Mouse (Mus musculus): ENCODE data around the gene Slf1. TPM values are rescaled to one million over a fixed set of nuclear protein-coding genes. Genes with fewer than 3 reads are reported as not detected.
"Not testable (repeated sequence)": the region's sequence is repeated elsewhere in the genome, so short reads cannot be mapped to it uniquely, and the experiment has no call there.

Gene Slf1
- total RNA-seq (2015; ENCODE audit: low replicate concordance) (8.2 and 9.4 TPM in 2 replicates), total RNA-seq (2017; ENCODE audit: low replicate concordance) (12.8 and 14.2 TPM in 2 replicates)

DNA sequence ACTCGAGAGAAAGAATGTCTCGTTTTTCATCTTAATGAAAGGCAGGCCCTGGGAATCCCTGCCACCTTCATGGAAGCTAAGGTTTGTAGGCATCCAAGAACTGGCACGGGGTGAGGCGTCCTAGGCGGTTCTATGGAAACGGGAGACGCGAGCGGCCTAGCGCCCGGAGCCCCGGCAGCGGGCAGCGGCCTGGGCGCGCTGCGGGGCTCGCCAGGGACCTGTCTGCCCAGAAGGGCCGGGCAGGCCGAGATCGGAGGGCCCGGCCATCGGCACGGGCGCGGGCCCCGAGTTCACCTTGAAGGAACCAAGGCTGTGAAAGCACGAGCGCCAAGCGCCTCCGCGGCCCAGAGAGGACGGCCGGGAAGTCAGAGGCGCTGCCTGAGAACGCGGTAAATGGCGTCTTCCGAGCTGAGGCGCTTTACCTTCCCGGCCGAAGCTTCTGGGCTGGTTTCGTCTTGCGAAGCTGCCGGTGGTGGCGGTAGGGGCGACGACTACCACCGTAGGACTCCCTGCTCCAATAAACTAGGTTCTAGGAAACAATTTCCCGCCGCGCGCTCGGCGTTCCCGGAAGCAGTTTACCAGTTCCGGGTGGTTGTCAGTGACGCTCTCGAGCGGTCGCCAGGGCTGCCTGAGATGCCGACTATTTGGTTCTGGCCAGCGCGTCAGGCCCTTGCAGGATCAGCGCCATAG lies at the start of gene Slf1, which contains the start of gene 2210408I21Rik:
Gene Slf1 (minus strand): TSS at position 543 of the 690 bp plus-strand sequence.
Gene 2210408I21Rik (plus strand): TSS at position 610 of the 690 bp plus-strand sequence.
- ATAC-seq (replicated peaks; ENCODE audit: low FRiP score, poor library complexity, severe bottlenecking) = peak; percentile 97

DNA sequence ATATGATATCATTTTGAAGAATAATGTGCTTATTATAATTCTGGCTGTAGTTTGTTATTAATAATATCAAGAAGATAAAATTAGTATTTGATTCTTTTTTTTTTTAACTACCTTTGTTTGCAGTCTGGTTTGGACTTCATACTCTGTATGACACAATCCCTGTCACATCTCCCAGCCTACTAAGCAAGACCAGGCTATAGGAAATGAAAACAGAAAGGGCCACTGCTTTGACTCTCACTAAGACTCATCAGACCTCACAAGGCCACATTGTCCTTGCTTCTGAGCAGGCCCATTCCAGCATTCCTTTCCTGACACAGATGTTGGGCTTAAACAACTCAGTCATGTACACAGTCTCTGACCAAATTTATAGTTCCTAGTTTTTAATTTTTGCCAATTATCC lies 42.7 kb upstream of the Slf1 start:
- ATAC-seq (replicated peaks; ENCODE audit: low FRiP score, poor library complexity, severe bottlenecking) = no peak

- no peak for ATAC-seq (replicated peaks; ENCODE audit: low FRiP score, poor library complexity, severe bottlenecking)
Measured at GRCm38 (mm10) chr13:77140890-77141289, 5.6 kb upstream of the Slf1 start.

- ATAC-seq (replicated peaks; ENCODE audit: low FRiP score, poor library complexity, severe bottlenecking) = peak; percentile 79
Measured at GRCm38 (mm10) chr13:77135621-77135981, 328 bp upstream of the Slf1 start.

DNA sequence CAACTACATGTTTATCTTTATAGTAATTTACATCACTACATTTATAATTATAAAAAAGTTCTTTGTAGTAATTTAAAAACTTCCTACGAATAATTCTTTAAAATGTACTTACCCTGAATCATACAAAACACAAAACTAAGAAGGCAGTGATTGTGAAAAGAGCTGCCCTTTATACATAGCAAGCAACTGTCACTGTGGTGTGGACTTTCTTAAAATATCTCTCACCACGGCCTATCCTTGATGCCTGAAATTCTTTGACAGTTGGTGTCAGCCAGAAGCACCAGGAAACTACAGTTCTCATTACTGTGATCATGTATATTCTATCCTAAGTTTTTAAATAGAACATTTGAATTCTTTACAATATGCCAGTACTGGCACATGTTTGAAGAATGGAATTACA lies 4.1 kb downstream of the Slf1 start:
- ATAC-seq (replicated peaks; ENCODE audit: low FRiP score, poor library complexity, severe bottlenecking) = no peak

DNA sequence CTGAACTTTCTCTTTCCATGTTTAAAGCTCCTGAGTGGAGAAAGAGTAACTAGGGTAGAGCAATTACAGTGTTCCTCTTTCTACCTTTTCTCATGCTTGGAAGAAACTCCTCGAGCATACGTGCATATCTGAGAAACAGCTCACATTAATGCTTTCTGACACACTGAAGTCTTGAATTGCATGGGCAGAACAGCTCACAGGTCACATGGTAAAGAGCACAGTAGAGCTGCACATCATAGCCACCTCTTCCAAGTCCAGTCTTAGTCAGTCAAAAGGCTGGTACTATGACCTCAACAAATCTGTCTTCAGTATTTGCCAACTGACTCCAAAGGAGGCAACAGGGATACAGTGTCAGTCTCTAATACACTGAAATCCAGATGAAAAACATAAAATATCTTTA lies 7.0 kb downstream of the Slf1 start:
- ATAC-seq (replicated peaks; ENCODE audit: low FRiP score, poor library complexity, severe bottlenecking) = no peak

DNA sequence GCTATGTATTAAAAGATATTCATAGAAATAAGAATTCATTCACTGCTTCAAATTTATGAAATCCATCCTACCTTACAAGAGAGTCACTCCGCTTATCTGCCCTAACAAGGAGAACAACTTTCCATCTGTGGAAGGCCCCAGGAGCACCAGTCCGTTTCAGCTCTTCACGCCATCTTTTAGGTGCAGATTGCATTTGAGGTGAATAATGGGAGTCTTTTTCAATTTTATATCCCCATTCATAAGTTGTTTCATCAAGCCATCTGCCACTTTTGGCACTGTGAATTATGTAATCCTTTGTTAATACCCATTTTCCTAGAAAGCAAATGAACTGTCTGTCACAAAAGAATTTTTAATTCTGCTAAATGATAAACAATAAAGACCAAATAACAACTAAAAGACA lies 10.1 kb downstream of the Slf1 start:
- ATAC-seq (replicated peaks; ENCODE audit: low FRiP score, poor library complexity, severe bottlenecking) = no peak

DNA sequence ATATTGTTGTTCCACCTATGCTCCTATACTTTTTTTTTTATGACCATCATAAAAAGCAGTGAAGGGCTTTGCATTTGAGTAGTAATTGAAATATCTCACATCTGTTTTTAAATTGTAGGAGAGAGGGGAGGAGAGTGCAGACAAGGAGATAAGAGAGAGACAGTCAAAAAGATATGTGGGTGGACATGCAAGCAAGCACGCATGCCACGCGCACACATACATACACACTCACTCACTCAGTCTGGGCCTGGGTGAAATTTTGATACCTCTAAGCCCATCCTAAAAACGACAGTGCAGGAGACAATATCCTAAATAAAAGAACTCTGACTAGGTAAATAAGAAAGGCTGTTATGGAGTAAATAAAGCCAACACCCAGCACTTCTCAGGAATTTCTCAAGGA lies 16.6 kb downstream of the Slf1 start:
- ATAC-seq (replicated peaks; ENCODE audit: low FRiP score, poor library complexity, severe bottlenecking) = no peak

DNA sequence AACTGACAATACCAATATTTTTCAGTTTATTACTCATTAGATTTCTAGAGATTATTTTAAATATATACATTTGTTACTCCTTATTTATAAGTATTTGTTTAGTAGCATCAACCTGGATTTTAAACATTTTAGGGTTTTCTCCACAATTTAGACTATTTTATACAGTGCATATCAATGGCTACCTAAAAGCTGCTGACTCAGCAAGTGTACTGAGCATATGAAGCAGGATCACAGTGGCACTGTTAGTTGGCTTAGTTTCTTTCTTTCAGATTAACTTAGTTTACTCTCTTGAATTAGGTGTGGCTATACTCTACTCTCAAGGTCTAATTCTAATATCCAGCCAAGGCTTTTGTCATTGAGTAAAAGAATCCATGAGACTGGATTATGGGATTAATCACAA lies 27.5 kb downstream of the Slf1 start:
- ATAC-seq (replicated peaks; ENCODE audit: low FRiP score, poor library complexity, severe bottlenecking) = no peak

DNA sequence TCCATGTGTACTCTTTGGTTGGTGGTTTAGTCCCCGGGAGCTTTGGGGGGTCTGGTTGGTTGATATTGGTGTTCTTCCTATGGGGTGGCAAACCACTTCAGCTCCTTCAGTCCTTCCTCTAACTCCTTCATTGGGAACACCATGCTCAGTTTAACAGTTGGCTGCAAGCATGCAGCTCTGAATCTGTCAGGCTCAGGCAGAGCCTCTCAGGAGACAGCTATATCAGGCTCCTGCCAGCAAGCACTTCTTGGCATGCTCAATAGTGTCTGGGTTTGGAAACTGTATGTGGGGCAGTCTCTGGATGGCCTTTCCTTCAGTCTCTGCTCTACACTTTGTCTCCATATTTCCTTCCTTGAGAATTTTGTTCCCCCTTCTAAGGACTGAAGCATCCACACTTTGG lies 42.4 kb downstream of the Slf1 start:
- ATAC-seq (replicated peaks; ENCODE audit: low FRiP score, poor library complexity, severe bottlenecking) = not testable (repeated sequence)

- no peak for ATAC-seq (replicated peaks; ENCODE audit: low FRiP score, poor library complexity, severe bottlenecking)
Measured at GRCm38 (mm10) chr13:77072030-77072429, 63.2 kb downstream of the Slf1 start.

DNA sequence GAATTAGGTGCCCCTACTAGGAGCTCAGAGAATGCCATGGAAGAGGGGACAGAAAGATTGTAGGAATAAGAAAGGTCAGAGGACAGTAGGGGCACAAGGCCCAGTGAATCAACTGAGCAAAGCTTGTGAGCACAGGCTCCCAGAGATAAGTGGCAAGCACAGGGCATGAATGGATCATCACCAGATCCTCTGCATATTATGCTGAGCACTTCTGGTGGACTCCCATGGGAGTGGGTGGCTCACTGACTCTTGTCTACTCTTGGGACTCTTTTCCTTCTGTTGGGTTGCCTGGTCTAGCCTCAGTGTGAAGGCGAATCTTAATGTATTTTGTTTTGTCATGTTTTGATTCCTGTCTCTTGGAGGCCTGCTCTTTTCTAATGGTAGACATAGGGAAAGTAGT lies 66.4 kb downstream of the Slf1 start:
- no peak for ATAC-seq (replicated peaks; ENCODE audit: low FRiP score, poor library complexity, severe bottlenecking)

GRCm38 (mm10) chr13:77063221-77063620 lies 72.1 kb downstream of the Slf1 start:
- no peak for ATAC-seq (replicated peaks; ENCODE audit: low FRiP score, poor library complexity, severe bottlenecking)

- no peak for ATAC-seq (replicated peaks; ENCODE audit: low FRiP score, poor library complexity, severe bottlenecking)
Measured at GRCm38 (mm10) chr13:77049736-77050135, 85.5 kb downstream of the Slf1 start.

- no peak for ATAC-seq (replicated peaks; ENCODE audit: low FRiP score, poor library complexity, severe bottlenecking)
Measured at GRCm38 (mm10) chr13:77048461-77048860, 86.8 kb downstream of the Slf1 start.

- no peak for ATAC-seq (replicated peaks; ENCODE audit: low FRiP score, poor library complexity, severe bottlenecking)
Measured at GRCm38 (mm10) chr13:77047179-77047931, 87.9 kb downstream of the Slf1 start.

GRCm38 (mm10) chr13:77046416-77046815 lies 88.9 kb downstream of the Slf1 start:
- ATAC-seq (replicated peaks; ENCODE audit: low FRiP score, poor library complexity, severe bottlenecking) = no peak

DNA sequence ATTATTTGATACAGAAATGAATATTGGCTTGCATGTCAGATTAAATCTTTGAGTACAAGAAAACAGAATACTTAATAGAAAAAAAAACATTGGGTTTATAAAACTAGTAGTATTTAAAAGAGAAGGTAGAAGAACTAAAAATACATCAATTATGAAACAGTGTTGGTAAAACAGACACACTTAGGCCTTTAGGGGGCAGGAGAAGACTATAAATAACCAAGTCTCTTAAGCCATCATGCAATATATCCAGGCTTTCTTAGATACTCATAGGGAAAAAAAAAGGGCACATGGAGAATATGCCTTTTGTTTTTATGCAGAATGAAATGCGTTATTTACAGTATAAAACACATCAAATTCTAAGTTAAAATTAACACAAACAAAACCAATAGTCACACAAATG lies 89.9 kb downstream of the Slf1 start:
- ATAC-seq (replicated peaks; ENCODE audit: low FRiP score, poor library complexity, severe bottlenecking) = no peak

- ATAC-seq (replicated peaks; ENCODE audit: low FRiP score, poor library complexity, severe bottlenecking) = no peak
Measured at GRCm38 (mm10) chr13:77043375-77043774, 91.9 kb downstream of the Slf1 start.

DNA sequence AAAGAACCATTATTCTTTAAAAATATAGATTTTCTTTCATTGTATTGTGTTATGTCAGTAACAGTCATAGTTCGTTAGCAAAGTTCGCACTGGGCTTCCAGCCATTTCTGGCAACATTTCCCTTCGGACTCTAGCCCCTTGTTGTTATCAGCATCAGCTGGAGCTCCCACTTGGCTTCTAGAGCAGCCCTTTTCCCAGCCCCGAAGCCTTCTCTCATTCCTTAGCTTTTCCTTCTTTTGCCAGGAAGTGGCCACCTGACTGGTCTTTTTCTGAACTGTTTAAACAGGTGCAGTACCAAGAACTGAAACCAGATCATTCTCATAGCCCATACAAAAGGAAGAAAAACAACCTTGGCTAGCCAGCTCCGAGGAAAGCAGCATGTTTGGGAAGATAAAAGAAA lies 105.7 kb downstream of the Slf1 start:
- ATAC-seq (replicated peaks; ENCODE audit: low FRiP score, poor library complexity, severe bottlenecking) = no peak

- no peak for ATAC-seq (replicated peaks; ENCODE audit: low FRiP score, poor library complexity, severe bottlenecking)
Measured at GRCm38 (mm10) chr13:77018851-77019250, 116.4 kb downstream of the Slf1 start.
